ENCODE assay signal across 19 mouse cellular contexts in the genomic region with DNA sequence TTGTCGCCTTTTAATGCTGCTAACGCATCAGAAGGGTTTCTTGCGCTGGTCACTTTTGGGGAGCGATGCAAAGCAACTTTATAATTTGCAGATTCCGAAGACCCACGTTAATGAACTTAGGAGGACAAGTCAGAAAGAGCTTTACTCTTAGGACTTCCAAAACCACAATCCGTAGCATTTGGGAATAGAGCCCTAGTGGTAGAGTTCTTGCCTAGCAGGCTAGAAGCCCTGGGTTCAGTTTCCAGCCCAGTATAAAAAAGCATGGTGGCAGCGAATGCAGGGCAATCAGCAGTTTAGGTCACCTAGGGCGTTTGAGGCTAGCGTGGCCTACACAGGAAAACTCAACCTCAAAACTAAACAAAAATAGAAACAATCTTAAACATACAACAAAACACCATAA. TPM values are rescaled to one million over a fixed set of nuclear protein-coding genes. Genes with fewer than 3 reads are reported as not detected.
A peak's percentile ranks its signal among the peaks of the same experiment; 100 is the strongest.
DNase-seq lines count a peak whose midpoint lies in the region; ATAC-seq and TF ChIP-seq lines count a peak whose summit lies in the region.
"Had no signal": no experiment of that assay in that cellular context is flagged by ENCODE, and none has a peak within 500 bp of the region (broad histone marks: within the 10 kb centered on the region; RNA-seq: fewer than 3 reads in every experiment).

No protein-coding gene starts in this region.

- H3K9me3 ChIP-seq in heart, embryonic 13.5 days = no peaks in the 10 kb centered on the region
- H3K9me3 ChIP-seq in lung, postnatal 0 days (ENCODE audit: low read length) = no peaks in the 10 kb centered on the region
- no peaks in the 10 kb centered on the region for H3K9me3 ChIP-seq in MEL (replicated peaks; ENCODE audit: insufficient read depth, low read length)
- no peaks in the 10 kb centered on the region for H3K9me3 ChIP-seq in liver, embryonic 15.5 days (replicated peaks)
- H3K9me3 ChIP-seq: embryonic facial prominence, embryonic 12.5 days; heart, embryonic 15.5 days; lung, embryonic 15.5 days had no signal

- TF ChIP-seq CTCF in lung, postnatal 0 days (IDR thresholded peaks at IDR 0.05) = 0 out of 2 replicates have a peak, but pooled peaks have one; percentile 16
- no peak for TF ChIP-seq CTCF in lung, adult 2 months (IDR thresholded peaks at IDR 0.05; ENCODE audit: insufficient read depth, low read length)
- TF ChIP-seq CTCF in MEL (IDR thresholded peaks at IDR 0.05 in 2 of 3, conservative IDR thresholded peaks at IDR 0.05 in 1 of 3; ENCODE audit: control insufficient read depth in 1 of 3, insufficient read depth in 1 of 3, low read depth in 2 of 3, low read length in 3 of 3, poor library complexity in 1 of 3, severe bottlenecking in 1 of 3) = peak in 1 of 3 experiments; percentile 20; a peak in 1 of 6 replicates

- no peak overlapping the region for H3K27ac ChIP-seq in heart, embryonic 13.5 days (replicated peaks)
- H3K27ac ChIP-seq in lung, postnatal 0 days (ENCODE audit: low read length) = no peak overlapping the region
- H3K27ac ChIP-seq in MEL (ENCODE audit: control insufficient read depth, low read depth, low read length) = no peak overlapping the region
- no peak overlapping the region for H3K27ac ChIP-seq in liver, embryonic 15.5 days (replicated peaks)
- H3K27ac ChIP-seq: heart, embryonic 15.5 days; lung, embryonic 15.5 days had no signal

- no peak for TF ChIP-seq RAD21 in MEL (IDR thresholded peaks at IDR 0.05; ENCODE audit: low read depth, low read length)

- H3K4me1 ChIP-seq in heart, embryonic 13.5 days = peaks cover 30% of the 10 kb centered on the region
- H3K4me1 ChIP-seq in lung, postnatal 0 days (ENCODE audit: insufficient read depth, low read depth, low read length) = no peaks in the 10 kb centered on the region
- H3K4me1 ChIP-seq in lung, adult 2 months (ENCODE audit: control insufficient read depth, insufficient read depth, low read length) = peaks cover 4% of the 10 kb centered on the region; the same call in 1 of the 2 replicates
- H3K4me1 ChIP-seq in MEL (ENCODE audit: control insufficient read depth in 1 of 2, insufficient read depth in 2 of 2, low read length in 2 of 2) = peaks cover 0 to 25% of the 10 kb centered on the region in 2 experiments; a peak in 3 of 4 replicates
- peaks cover 20% of the 10 kb centered on the region for H3K4me1 ChIP-seq in liver, embryonic 15.5 days (replicated peaks)

- intact Hi-C loops in heart, postnatal 10 days (cut with DNase I) = no loop called here

- DNase-seq in heart, postnatal 10 days = no peak
- DNase-seq in lung, postnatal 0 days (ENCODE audit: low spot score) = no peak
- DNase-seq in lung, adult 2 months = no peak
- DNase-seq in MEL (ENCODE audit: low read depth, low spot score) = peak; percentile 24
- no peak for DNase-seq in spleen, postnatal 14 days (ENCODE audit: low spot score in 2 of 2)
- DNase-seq in adrenal gland, postnatal 14 days = no peak
- DNase-seq: cerebellum, adult 11 months; gastrocnemius, postnatal 36 days; kidney, postnatal 14 days; layer of hippocampus, adult 9-11 months had no signal

- no peak overlapping the region for H3K4me3 ChIP-seq in heart, embryonic 13.5 days
- no peak overlapping the region for H3K4me3 ChIP-seq in lung, postnatal 0 days (ENCODE audit: low read depth, low read length)
- no peak overlapping the region for H3K4me3 ChIP-seq in lung, adult 2 months (replicated peaks; ENCODE audit: extremely low read depth, low read depth, low read length)
- H3K4me3 ChIP-seq in MEL (ENCODE audit: control insufficient read depth in 1 of 2, insufficient read depth in 1 of 2, low read depth in 2 of 2, low read length in 2 of 2) = no peak overlapping the region
- no peak overlapping the region for H3K4me3 ChIP-seq in liver, embryonic 15.5 days (replicated peaks)

- H3K9ac ChIP-seq in heart, embryonic 13.5 days = no peak overlapping the region
- H3K9ac ChIP-seq in lung, postnatal 0 days (replicated peaks; ENCODE audit: low read depth) = no peak overlapping the region
- H3K9ac ChIP-seq in MEL (ENCODE audit: control insufficient read depth, low read depth, low read length, poor library complexity, severe bottlenecking) = no peak overlapping the region
- H3K9ac ChIP-seq in liver, embryonic 15.5 days = no peak overlapping the region

- TF ChIP-seq POLR2A in lung, adult 2 months (IDR thresholded peaks at IDR 0.05; ENCODE audit: borderline replicate concordance, extremely low read depth, low read depth, low read length) = no peak
- no peak for TF ChIP-seq POLR2A in MEL (IDR thresholded peaks at IDR 0.05; ENCODE audit: control insufficient read depth in 1 of 2, insufficient read depth in 1 of 2, low read depth in 1 of 2, low read length in 2 of 2, poor library complexity in 1 of 2)

- no peak for ATAC-seq in heart, embryonic 13.5 days (ENCODE audit: extremely low read depth, insufficient number of reproducible peaks, low FRiP score, low TSS enrichment)
- ATAC-seq in lung, postnatal 0 days = no peak
- ATAC-seq in liver, embryonic 15.5 days (ENCODE audit: insufficient read depth) = no peak

- peaks cover 3% of the 10 kb centered on the region for H3K79me2 ChIP-seq in MEL (ENCODE audit: control insufficient read depth, insufficient read depth, low read length, poor library complexity)

- H3K4me2 ChIP-seq in heart, embryonic 13.5 days = peak overlapping the region; percentile 93; the same call in 1 of the 2 replicates
- H3K4me2 ChIP-seq in lung, postnatal 0 days (replicated peaks; ENCODE audit: low read depth, low read length) = no peak overlapping the region
- peak overlapping the region; percentile 75; the same call in 1 of the 2 replicates for H3K4me2 ChIP-seq in liver, embryonic 15.5 days

- peaks cover 9% of the 10 kb centered on the region for H3K36me3 ChIP-seq in heart, embryonic 13.5 days
- no peaks in the 10 kb centered on the region for H3K36me3 ChIP-seq in lung, postnatal 0 days (ENCODE audit: insufficient read depth, low read length)
- peaks cover 3 to 13% of the 10 kb centered on the region in 2 experiments for H3K36me3 ChIP-seq in MEL (ENCODE audit: control insufficient read depth in 1 of 2, insufficient read depth in 2 of 2, low read length in 2 of 2)
- H3K36me3 ChIP-seq in liver, embryonic 15.5 days (replicated peaks) = peaks cover 9% of the 10 kb centered on the region; the same call in 1 of the 2 replicates

- TF ChIP-seq EP300 in lung, postnatal 0 days (IDR thresholded peaks at IDR 0.05) = no peak
- no peak for TF ChIP-seq EP300 in MEL (IDR thresholded peaks at IDR 0.05; ENCODE audit: low read depth in 1 of 2, low read length in 2 of 2)

- 47% methylated on average over 10 of the region's 10 CpGs for WGBS in heart, embryonic 13.5 days
- 46% methylated on average over 10 of the region's 10 CpGs for WGBS in lung, postnatal 0 days
- 54% methylated on average over 10 of the region's 10 CpGs for WGBS in lung, adult 2 months
- 61% methylated on average over 10 of the region's 10 CpGs for whole genome bisulfite sequencing in liver, embryonic 15.5 days (ENCODE audit: insufficient replicate concordance)

- no peaks in the 10 kb centered on the region for H3K27me3 ChIP-seq in heart, embryonic 13.5 days (replicated peaks)
- H3K27me3 ChIP-seq in lung, postnatal 0 days (replicated peaks; ENCODE audit: insufficient read depth, low read length) = no peaks in the 10 kb centered on the region
- no peaks in the 10 kb centered on the region for H3K27me3 ChIP-seq in MEL (ENCODE audit: control insufficient read depth in 1 of 2, insufficient read depth in 2 of 2, low read length in 2 of 2)
- H3K27me3 ChIP-seq in liver, embryonic 15.5 days = no peaks in the 10 kb centered on the region
- H3K27me3 ChIP-seq: embryonic facial prominence, embryonic 12.5 days; heart, embryonic 15.5 days; lung, embryonic 15.5 days had no signal

RNA-seq across cellular contexts. Expression of gene Dhdds, which starts 1.0 kb away (rescaled TPM):
- polyA plus RNA-seq in heart, embryonic 13.5 days (2015; fragmentation: Nextera tagmentation; extraction: Ambion mirVana) = 31.0 and 33.6 TPM in 2 replicates
- 10 to 100 TPM; 31.4 to 33.9 TPM for total RNA-seq in heart, postnatal 10 days (2021)
- polyA plus RNA-seq in lung, postnatal 0 days (2015; fragmentation: Nextera tagmentation; extraction: Ambion mirVana) = 23.8 and 25.1 TPM in 2 replicates
- 21.6 and 28.4 TPM in 2 replicates for polyA plus RNA-seq in lung, adult 2 months (2012; rRNA removed)
- 15.9 and 19.0 TPM in 2 replicates for total RNA-seq in MEL (2012; rRNA removed)
- polyA plus RNA-seq in MEL (2012; ENCODE audit: insufficient read depth in 1 of 2, insufficient read length in 2 of 2, low read depth in 1 of 2, low replicate concordance in 2 of 2, missing spikeins in 1 of 2) = 10 to 100 TPM in 1 of 2 experiments, not detected in 1; 37.7 TPM
- 17.1 and 17.5 TPM in 2 replicates for polyA plus RNA-seq in liver, embryonic 15.5 days (2015; fragmentation: Nextera tagmentation; extraction: Ambion mirVana)
- 32.1 and 35.2 TPM in 2 replicates for total RNA-seq in adrenal gland, postnatal 14 days (2021)

RNA-seq across cellular contexts. Expression of gene Lin28a, which starts 16.9 kb away (rescaled TPM):
- polyA plus RNA-seq in heart, embryonic 13.5 days (2015; fragmentation: Nextera tagmentation; extraction: Ambion mirVana) = 0.25 and 0.27 TPM in 2 replicates
- total RNA-seq in heart, postnatal 10 days (2021) = not detected
- 0.19 TPM in 1 of 2 replicates, not detected in the other for polyA plus RNA-seq in lung, postnatal 0 days (2015; fragmentation: Nextera tagmentation; extraction: Ambion mirVana)
- polyA plus RNA-seq in lung, adult 2 months (2012; rRNA removed) = 0.06 TPM in 1 of 2 replicates, not detected in the other
- total RNA-seq in MEL (2012; rRNA removed) = not detected in 2 replicates
- under 1 TPM in 1 of 2 experiments, not detected in 1; 0.01 TPM for polyA plus RNA-seq in MEL (2012; ENCODE audit: insufficient read depth in 1 of 2, insufficient read length in 2 of 2, low read depth in 1 of 2, low replicate concordance in 2 of 2, missing spikeins in 1 of 2)
- polyA plus RNA-seq in liver, embryonic 15.5 days (2015; fragmentation: Nextera tagmentation; extraction: Ambion mirVana) = 0.91 and 1.5 TPM in 2 replicates
- total RNA-seq in adrenal gland, postnatal 14 days (2021) = not detected in 2 replicates
- total RNA-seq: left cerebral cortex, postnatal 25 days had no signal
- polyA plus RNA-seq: intestine, postnatal 0 days had no signal

RNA-seq across cellular contexts. Expression of gene Hmgn2, which starts 33.3 kb away (rescaled TPM):
- polyA plus RNA-seq in heart, embryonic 13.5 days (2015; fragmentation: Nextera tagmentation; extraction: Ambion mirVana) = 1,526 and 1,676 TPM in 2 replicates
- total RNA-seq in heart, postnatal 10 days (2021) = 100 to 1,000 TPM; 254 to 266 TPM
- polyA plus RNA-seq in lung, postnatal 0 days (2015; fragmentation: Nextera tagmentation; extraction: Ambion mirVana) = 456 and 496 TPM in 2 replicates
- polyA plus RNA-seq in lung, adult 2 months (2012; rRNA removed) = 14.6 and 28.9 TPM in 2 replicates
- total RNA-seq in MEL (2012; rRNA removed) = 125 and 131 TPM in 2 replicates
- 100 to 1,000 TPM; 186 to 230 TPM for polyA plus RNA-seq in MEL (2012; ENCODE audit: insufficient read depth in 1 of 2, insufficient read length in 2 of 2, low read depth in 1 of 2, low replicate concordance in 2 of 2, missing spikeins in 1 of 2)
- polyA plus RNA-seq in liver, embryonic 15.5 days (2015; fragmentation: Nextera tagmentation; extraction: Ambion mirVana) = 509 and 615 TPM in 2 replicates
- total RNA-seq in adrenal gland, postnatal 14 days (2021) = 325 and 351 TPM in 2 replicates

RNA-seq across cellular contexts. Expression of gene Zfp683, which starts 51.9 kb away (rescaled TPM):
- not detected in 2 replicates for polyA plus RNA-seq in heart, embryonic 13.5 days (2015; fragmentation: Nextera tagmentation; extraction: Ambion mirVana)
- total RNA-seq in heart, postnatal 10 days (2021) = not detected
- not detected in 2 replicates for polyA plus RNA-seq in lung, postnatal 0 days (2015; fragmentation: Nextera tagmentation; extraction: Ambion mirVana)
- polyA plus RNA-seq in lung, adult 2 months (2012; rRNA removed) = 0.27 and 0.58 TPM in 2 replicates
- not detected in 2 replicates for total RNA-seq in MEL (2012; rRNA removed)
- polyA plus RNA-seq in MEL (2012; ENCODE audit: insufficient read depth in 1 of 2, insufficient read length in 2 of 2, low read depth in 1 of 2, low replicate concordance in 2 of 2, missing spikeins in 1 of 2) = not detected
- not detected in 2 replicates for polyA plus RNA-seq in liver, embryonic 15.5 days (2015; fragmentation: Nextera tagmentation; extraction: Ambion mirVana)
- total RNA-seq in adrenal gland, postnatal 14 days (2021) = 0.26 TPM in 1 of 2 replicates, not detected in the other
- total RNA-seq: gastrocnemius, postnatal 36 days; left cerebral cortex, postnatal 25 days had no signal
- polyA plus RNA-seq: embryonic facial prominence, embryonic 12.5 days; heart, embryonic 15.5 days; hindbrain, embryonic 11.5 days; intestine, postnatal 0 days; lung, embryonic 15.5 days; midbrain, embryonic 11.5 days had no signal

RNA-seq across cellular contexts. Expression of gene Crybg2, which starts 58.9 kb away (rescaled TPM):
- polyA plus RNA-seq in heart, embryonic 13.5 days (2015; fragmentation: Nextera tagmentation; extraction: Ambion mirVana) = 0.46 TPM in 1 of 2 replicates, not detected in the other
- total RNA-seq in heart, postnatal 10 days (2021) = not detected
- polyA plus RNA-seq in lung, postnatal 0 days (2015; fragmentation: Nextera tagmentation; extraction: Ambion mirVana) = 2.8 and 3.1 TPM in 2 replicates
- polyA plus RNA-seq in lung, adult 2 months (2012; rRNA removed) = 7.2 and 14.7 TPM in 2 replicates
- 0.65 and 0.72 TPM in 2 replicates for total RNA-seq in MEL (2012; rRNA removed)
- 1 to 10 TPM in 1 of 2 experiments, not detected in 1; 2.3 TPM for polyA plus RNA-seq in MEL (2012; ENCODE audit: insufficient read depth in 1 of 2, insufficient read length in 2 of 2, low read depth in 1 of 2, low replicate concordance in 2 of 2, missing spikeins in 1 of 2)
- 0.59 TPM in 1 of 2 replicates, not detected in the other for polyA plus RNA-seq in liver, embryonic 15.5 days (2015; fragmentation: Nextera tagmentation; extraction: Ambion mirVana)
- total RNA-seq in adrenal gland, postnatal 14 days (2021) = not detected in 2 replicates
- total RNA-seq: gastrocnemius, postnatal 36 days had no signal
